8 mouse cellular contexts compared by ENCODE assay signal in genomic region chr5:103355372-103356300, GRCm38 (mm10).
DNase-seq lines count a peak whose midpoint lies in the region; ATAC-seq lines count a peak whose summit lies in the region.

No protein-coding gene starts in this region.

- no peaks in the 10 kb centered on the region for H3K27me3 ChIP-seq in intestine, embryonic 14.5 days (replicated peaks; ENCODE audit: control insufficient read depth, insufficient read depth, low read length)
- H3K27me3 ChIP-seq in intestine, embryonic 16.5 days (replicated peaks; ENCODE audit: control insufficient read depth, insufficient read depth, low read length): 0 out of 2 replicates have a peak, but pooled peaks cover 5% of the 10 kb centered on the region
- no peaks in the 10 kb centered on the region for H3K27me3 ChIP-seq in heart, embryonic 16.5 days (ENCODE audit: control insufficient read depth, insufficient read depth, low read length)

- H3K9ac ChIP-seq in intestine, embryonic 14.5 days (ENCODE audit: low read length): no peak overlapping the region
- no peak overlapping the region for H3K9ac ChIP-seq in intestine, embryonic 16.5 days (ENCODE audit: low read depth, low read length)
- no peak overlapping the region for H3K9ac ChIP-seq in heart, embryonic 16.5 days (ENCODE audit: low read length)

- H3K9me3 ChIP-seq in intestine, embryonic 14.5 days (ENCODE audit: control insufficient read depth, low read length): no peaks in the 10 kb centered on the region
- H3K9me3 ChIP-seq in intestine, embryonic 16.5 days (ENCODE audit: control insufficient read depth, low read length): no peaks in the 10 kb centered on the region
- peaks cover 10% of the 10 kb centered on the region for H3K9me3 ChIP-seq in heart, embryonic 16.5 days (replicated peaks; ENCODE audit: control insufficient read depth, low read length)

- DNase-seq in intestine, embryonic 14.5 days (ENCODE audit: low spot score): no peak
- DNase-seq in ZHBTc4 (ENCODE audit: low read depth, low spot score): peak; percentile 69
- peak; percentile 63 for DNase-seq in embryo, embryonic 9.5 days (ENCODE audit: extremely low spot score)
- peak; percentile 57 to 77 for DNase-seq in layer of hippocampus, postnatal 14 days (ENCODE audit: low spot score in 2 of 2)
- DNase-seq in testis, postnatal 10 days (ENCODE audit: low spot score): peak; percentile 64

- peak overlapping the region; percentile 6; the same call in 1 of the 2 replicates for H3K4me2 ChIP-seq in intestine, embryonic 14.5 days (ENCODE audit: low read length)
- no peak overlapping the region for H3K4me2 ChIP-seq in intestine, embryonic 16.5 days (ENCODE audit: low read depth, low read length)
- peak overlapping the region; percentile 56 for H3K4me2 ChIP-seq in heart, embryonic 16.5 days (ENCODE audit: low read depth, low read length)

- H3K36me3 ChIP-seq in intestine, embryonic 14.5 days (ENCODE audit: control insufficient read depth, insufficient read depth, low read length): no peaks in the 10 kb centered on the region
- H3K36me3 ChIP-seq in intestine, embryonic 16.5 days (ENCODE audit: control insufficient read depth, insufficient read depth, low read length): no peaks in the 10 kb centered on the region
- no peaks in the 10 kb centered on the region for H3K36me3 ChIP-seq in heart, embryonic 16.5 days (ENCODE audit: control insufficient read depth, insufficient read depth)

- no peak overlapping the region for H3K4me3 ChIP-seq in intestine, embryonic 14.5 days (ENCODE audit: low read depth, low read length)
- H3K4me3 ChIP-seq in intestine, embryonic 16.5 days (ENCODE audit: low read length): no peak overlapping the region
- peak overlapping the region; percentile 26; the same call in 1 of the 2 replicates for H3K4me3 ChIP-seq in heart, embryonic 16.5 days (ENCODE audit: low read length)

- H3K27ac ChIP-seq in intestine, embryonic 14.5 days (ENCODE audit: low read depth): no peak overlapping the region
- no peak overlapping the region for H3K27ac ChIP-seq in intestine, embryonic 16.5 days (ENCODE audit: low read length)
- H3K27ac ChIP-seq in heart, embryonic 16.5 days (ENCODE audit: low read length): no peak overlapping the region

- no peaks in the 10 kb centered on the region for H3K4me1 ChIP-seq in intestine, embryonic 14.5 days (replicated peaks; ENCODE audit: control insufficient read depth, insufficient read depth, low read length)
- H3K4me1 ChIP-seq in intestine, embryonic 16.5 days (ENCODE audit: control insufficient read depth, insufficient read depth, low read length): no peaks in the 10 kb centered on the region
- no peaks in the 10 kb centered on the region for H3K4me1 ChIP-seq in heart, embryonic 16.5 days (ENCODE audit: control insufficient read depth, insufficient read depth, low read length)

- WGBS in intestine, embryonic 14.5 days: 42% methylated on average over 21 of the region's 21 CpGs
- 36% methylated on average over 21 of the region's 21 CpGs for WGBS in intestine, embryonic 16.5 days
- 38% methylated on average over 21 of the region's 21 CpGs for WGBS in heart, embryonic 16.5 days

- ATAC-seq in intestine, embryonic 14.5 days (replicated peaks; ENCODE audit: low FRiP score, low TSS enrichment, low read depth): no peak
- ATAC-seq in intestine, embryonic 16.5 days: no peak
- ATAC-seq in heart, embryonic 16.5 days (replicated peaks; ENCODE audit: extremely low read depth, insufficient read depth, low FRiP score): no peak
- ATAC-seq in megakaryocyte progenitor cell, adult 5-6 weeks (replicated peaks; ENCODE audit: poor library complexity): peak; percentile 68
